ENCODE assay signal across 8 mouse cellular contexts in the genomic region with DNA sequence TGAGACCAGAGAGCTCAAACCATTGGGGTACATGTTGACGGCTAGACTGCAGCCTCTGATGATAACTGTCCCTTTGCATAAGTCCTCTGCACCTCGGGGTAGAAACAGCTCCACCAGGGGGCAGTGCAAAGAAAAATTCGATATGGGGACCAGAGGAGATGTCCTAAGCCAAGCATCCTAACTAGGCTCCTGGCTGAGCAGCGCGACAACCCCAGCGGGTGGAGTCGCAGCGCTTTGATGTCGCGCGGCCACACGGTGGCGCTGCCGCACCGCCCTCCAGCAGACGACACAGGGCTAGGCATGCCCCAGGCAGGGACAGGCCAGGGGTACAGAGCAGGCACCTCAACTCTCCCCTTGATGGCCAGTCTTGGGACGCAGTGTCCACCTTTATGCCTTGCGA.
DNase-seq lines count a peak whose midpoint lies in the region; ATAC-seq and TF ChIP-seq lines count a peak whose summit lies in the region.

No protein-coding gene starts in this region.

- H3K9me3 ChIP-seq in hindbrain, postnatal 0 days (ENCODE audit: low read length) = no peaks in the 10 kb centered on the region

- H3K4me1 ChIP-seq in hindbrain, postnatal 0 days (ENCODE audit: insufficient read depth, low read length) = peaks cover 20% of the 10 kb centered on the region; the same call in 1 of the 2 replicates

- no peaks in the 10 kb centered on the region for H3K36me3 ChIP-seq in hindbrain, postnatal 0 days (ENCODE audit: insufficient read depth, low read length)

- H3K27ac ChIP-seq in gastrocnemius, adult 2 months = no peak overlapping the region
- no peak overlapping the region; the same call in 1 of the 2 replicates for H3K27ac ChIP-seq in hindbrain, postnatal 0 days
- no peak overlapping the region for H3K27ac ChIP-seq in left cerebral cortex, adult 2 months

- H3K4me3 ChIP-seq in gastrocnemius, adult 2 months = no peak overlapping the region
- H3K4me3 ChIP-seq in hindbrain, postnatal 0 days (ENCODE audit: low read length) = no peak overlapping the region
- no peak overlapping the region for H3K4me3 ChIP-seq in left cerebral cortex, adult 2 months

- peak; percentile 88 for ATAC-seq in hindbrain, postnatal 0 days
- peak; percentile 92 for ATAC-seq in megakaryocyte, adult 5-6 weeks (ENCODE audit: poor library complexity, severe bottlenecking)

- peak; percentile 98 for TF ChIP-seq CTCF in gastrocnemius, adult 2 months (IDR thresholded peaks at IDR 0.05)
- TF ChIP-seq CTCF in hindbrain, postnatal 0 days (IDR thresholded peaks at IDR 0.05; ENCODE audit: low read depth) = peak; percentile 99
- peak; percentile 98 for TF ChIP-seq CTCF in left cerebral cortex, adult 2 months (IDR thresholded peaks at IDR 0.05)

- intact Hi-C loops in gastrocnemius, adult 2 months (cut with DNase I) = loop anchor here (1.0 kb wide), 2 partner anchors 753 to 1023 kb away; no protein-coding TSS in a partner anchor
- intact Hi-C loops in left cerebral cortex, adult 2 months (cut with DNase I) = loop anchor here (2.0 to 10.0 kb wide), 3 partner anchors 777 to 1023 kb away; a partner anchor contains a TSS

- no peaks in the 10 kb centered on the region for H3K27me3 ChIP-seq in hindbrain, postnatal 0 days (ENCODE audit: insufficient read depth, low read length)

- no peak overlapping the region for H3K9ac ChIP-seq in hindbrain, postnatal 0 days (replicated peaks; ENCODE audit: low read length)

- peak; percentile 89 for DNase-seq in R1 (ENCODE audit: low read depth, low spot score)
- DNase-seq in cerebellum, postnatal 4 days (ENCODE audit: low spot score in 2 of 2) = peak; percentile 73 to 89
- peak; percentile 90 for DNase-seq in gastrocnemius, adult 2 months
- peak; percentile 92 for DNase-seq in hindbrain, postnatal 0 days (ENCODE audit: low spot score)
- peak; percentile 84 to 86 for DNase-seq in left cerebral cortex, adult 2 months (ENCODE audit: extremely low spot score in 1 of 2, low spot score in 2 of 2)
- peak; percentile 85 to 86 for DNase-seq in right cerebral cortex, adult 2 months (ENCODE audit: low spot score in 2 of 2)
- DNase-seq in urinary bladder, postnatal 14 days (ENCODE audit: low spot score) = peak; percentile 79

- WGBS in hindbrain, postnatal 0 days = 4% methylated on average over 18 of the region's 18 CpGs

- H3K4me2 ChIP-seq in hindbrain, postnatal 0 days (ENCODE audit: low read depth, low read length) = peak overlapping the region; percentile 16
